Comparison of ENCODE assay signal across 30 mouse cellular contexts in genomic region chr10:58220726-58221125, GRCm38 (mm10). TPM values are rescaled to one million over a fixed set of nuclear protein-coding genes. Genes with fewer than 3 reads are reported as not detected.
DNase-seq lines count a peak whose midpoint lies in the region; ATAC-seq and TF ChIP-seq lines count a peak whose summit lies in the region.
"Had no signal": no experiment of that assay in that cellular context is flagged by ENCODE, and none has a peak within 500 bp of the region (broad histone marks: within the 10 kb centered on the region; RNA-seq: fewer than 3 reads in every experiment).

No protein-coding gene starts in this region.

- H3K9me3 ChIP-seq in forebrain, embryonic 11.5 days (ENCODE audit: control insufficient read depth, low read length) = no peaks in the 10 kb centered on the region
- no peaks in the 10 kb centered on the region; the same call in 1 of the 2 replicates for H3K9me3 ChIP-seq in forebrain, embryonic 14.5 days (replicated peaks; ENCODE audit: control insufficient read depth, low read length)
- H3K9me3 ChIP-seq in CH12.LX (replicated peaks; ENCODE audit: low read length) = no peaks in the 10 kb centered on the region
- no peaks in the 10 kb centered on the region for H3K9me3 ChIP-seq in embryonic facial prominence, embryonic 14.5 days (ENCODE audit: control insufficient read depth, low read length)
- H3K9me3 ChIP-seq: embryonic facial prominence, embryonic 15.5 days; limb, embryonic 15.5 days had no signal

- TF ChIP-seq POLR2A in CH12.LX (IDR thresholded peaks at IDR 0.05; ENCODE audit: low read depth, low read length) = no peak

- no peak overlapping the region for H3K4me3 ChIP-seq in forebrain, embryonic 11.5 days (ENCODE audit: low read depth, low read length)
- no peak overlapping the region for H3K4me3 ChIP-seq in forebrain, embryonic 14.5 days (ENCODE audit: low read depth, low read length)
- H3K4me3 ChIP-seq in CH12.LX (replicated peaks in 1 of 3; ENCODE audit: low read depth in 2 of 3, low read length in 2 of 3, poor library complexity in 1 of 3) = no peak overlapping the region
- H3K4me3 ChIP-seq in embryonic facial prominence, embryonic 14.5 days (ENCODE audit: low read depth, low read length) = no peak overlapping the region
- H3K4me3 ChIP-seq: embryonic facial prominence, embryonic 15.5 days; layer of hippocampus, adult 2 months; limb, embryonic 15.5 days; midbrain, embryonic 10.5 days had no signal

- no peak overlapping the region for H3K27ac ChIP-seq in forebrain, embryonic 11.5 days (ENCODE audit: low read depth, low read length)
- H3K27ac ChIP-seq in forebrain, embryonic 14.5 days (ENCODE audit: low read depth, low read length) = no peak overlapping the region
- no peak overlapping the region for H3K27ac ChIP-seq in CH12.LX (ENCODE audit: insufficient read depth, low read depth)
- no peak overlapping the region for H3K27ac ChIP-seq in embryonic facial prominence, embryonic 14.5 days (replicated peaks; ENCODE audit: low read depth, low read length)
- H3K27ac ChIP-seq: embryonic facial prominence, embryonic 15.5 days; hindbrain, embryonic 14.5 days; layer of hippocampus, adult 2 months; limb, embryonic 15.5 days; midbrain, embryonic 10.5 days had no signal

- H3K27me3 ChIP-seq in forebrain, embryonic 11.5 days (ENCODE audit: control insufficient read depth, insufficient read depth, low read length) = no peaks in the 10 kb centered on the region
- H3K27me3 ChIP-seq in forebrain, embryonic 14.5 days (replicated peaks; ENCODE audit: control insufficient read depth, insufficient read depth, low read length) = no peaks in the 10 kb centered on the region
- peaks cover 44% of the 10 kb centered on the region for H3K27me3 ChIP-seq in CH12.LX (replicated peaks)
- no peaks in the 10 kb centered on the region for H3K27me3 ChIP-seq in embryonic facial prominence, embryonic 14.5 days (replicated peaks; ENCODE audit: control insufficient read depth, insufficient read depth, low read length)
- H3K27me3 ChIP-seq: embryonic facial prominence, embryonic 15.5 days; limb, embryonic 15.5 days had no signal

- H3K4me2 ChIP-seq in forebrain, embryonic 11.5 days (ENCODE audit: low read depth, low read length, severe bottlenecking) = no peak overlapping the region
- no peak overlapping the region for H3K4me2 ChIP-seq in forebrain, embryonic 14.5 days (ENCODE audit: low read length)
- no peak overlapping the region for H3K4me2 ChIP-seq in CH12.LX (ENCODE audit: insufficient read depth, low read depth, poor library complexity, severe bottlenecking)
- H3K4me2 ChIP-seq in embryonic facial prominence, embryonic 14.5 days (ENCODE audit: low read depth, low read length) = no peak overlapping the region
- H3K4me2 ChIP-seq: embryonic facial prominence, embryonic 15.5 days; hindbrain, embryonic 14.5 days; limb, embryonic 15.5 days had no signal

- TF ChIP-seq CTCF in CH12.LX (conservative IDR thresholded peaks at IDR 0.05 in 1 of 2, IDR thresholded peaks at IDR 0.05 in 1 of 2; ENCODE audit: low read depth in 2 of 2, low read length in 2 of 2) = no peak

- no peak for ATAC-seq in forebrain, embryonic 11.5 days (replicated peaks; ENCODE audit: low FRiP score)
- ATAC-seq in forebrain, embryonic 14.5 days = no peak
- ATAC-seq in embryonic facial prominence, embryonic 14.5 days (ENCODE audit: low read depth) = no peak
- ATAC-seq: activated CD4-positive, CD25-positive, alpha-beta regulatory T cell, adult 4 months; intestine, postnatal 0 days had no signal

- TF ChIP-seq RAD21 in CH12.LX (IDR thresholded peaks at IDR 0.05; ENCODE audit: low read depth, low read length) = no peak

- no peaks in the 10 kb centered on the region for H3K36me3 ChIP-seq in forebrain, embryonic 11.5 days (ENCODE audit: control insufficient read depth, insufficient read depth, low read length)
- no peaks in the 10 kb centered on the region for H3K36me3 ChIP-seq in forebrain, embryonic 14.5 days (ENCODE audit: control insufficient read depth, insufficient read depth, low read length)
- no peaks in the 10 kb centered on the region for H3K36me3 ChIP-seq in CH12.LX (replicated peaks in 1 of 2; ENCODE audit: control insufficient read depth in 1 of 2, insufficient read depth in 1 of 2, low read length in 1 of 2)
- H3K36me3 ChIP-seq in embryonic facial prominence, embryonic 14.5 days (ENCODE audit: control insufficient read depth, insufficient read depth, low read length) = no peaks in the 10 kb centered on the region
- H3K36me3 ChIP-seq: embryonic facial prominence, embryonic 15.5 days; limb, embryonic 15.5 days; midbrain, embryonic 10.5 days had no signal

- H3K79me2 ChIP-seq in CH12.LX (replicated peaks; ENCODE audit: control insufficient read depth, extremely low read depth, insufficient read depth, poor library complexity, severe bottlenecking) = no peaks in the 10 kb centered on the region

- DNase-seq in forebrain, embryonic 11.5 days (ENCODE audit: low spot score) = peak; percentile 68
- no peak for DNase-seq in forebrain, embryonic 14.5 days (ENCODE audit: low spot score)
- DNase-seq in kidney, postnatal 14 days = peak; percentile 29
- DNase-seq in kidney, adult 11 months = no peak
- DNase-seq in CH12.LX (ENCODE audit: extremely low read depth) (no peak), adipocyte (ENCODE audit: low spot score) (no peak)
- DNase-seq in embryonic facial prominence, embryonic 14.5 days (ENCODE audit: low spot score) = peak; percentile 19
- DNase-seq in kidney, postnatal 36 days = no peak
- DNase-seq: adrenal gland, postnatal 25 days; cerebellum, adult 11-12 months; heart, postnatal 36 days; layer of hippocampus, postnatal 36 days; lung, adult 2 months; lung, postnatal 4 days; retina, postnatal 1 day had no signal

- no peaks in the 10 kb centered on the region for H3K4me1 ChIP-seq in forebrain, embryonic 11.5 days (replicated peaks; ENCODE audit: control insufficient read depth, insufficient read depth, low read length)
- no peaks in the 10 kb centered on the region for H3K4me1 ChIP-seq in forebrain, embryonic 14.5 days (ENCODE audit: control insufficient read depth, insufficient read depth, low read length)
- H3K4me1 ChIP-seq in CH12.LX (ENCODE audit: control insufficient read depth in 1 of 2, insufficient read depth in 2 of 2) = no peaks in the 10 kb centered on the region
- no peaks in the 10 kb centered on the region for H3K4me1 ChIP-seq in embryonic facial prominence, embryonic 14.5 days (ENCODE audit: control insufficient read depth, insufficient read depth, low read length)
- H3K4me1 ChIP-seq: embryonic facial prominence, embryonic 15.5 days; limb, embryonic 15.5 days; midbrain, embryonic 10.5 days had no signal

- dilution Hi-C loops in CH12.LX (cut with MboI; ENCODE audit: extremely low pct_ligation_motif_present, extremely low pct_unique_long_range_greater_than_20kb, low sequenced_read_pairs) = no loop called here

- TF ChIP-seq EP300 in CH12.LX (IDR thresholded peaks at IDR 0.05; ENCODE audit: low read length) = no peak

- in situ Hi-C loops in CH12.LX (cut with MboI; ENCODE audit: low pct_ligation_motif_present, low pct_unique_long_range_greater_than_20kb, low sequenced_read_pairs) = no loop called here

- 82% methylated on average over 6 of the region's 6 CpGs for WGBS in forebrain, embryonic 11.5 days
- WGBS in forebrain, embryonic 14.5 days = 86% methylated on average over 6 of the region's 6 CpGs
- 81% methylated on average over 6 of the region's 6 CpGs for WGBS in embryonic facial prominence, embryonic 14.5 days

- H3K9ac ChIP-seq in forebrain, embryonic 11.5 days (ENCODE audit: low read length) = no peak overlapping the region
- no peak overlapping the region for H3K9ac ChIP-seq in forebrain, embryonic 14.5 days (ENCODE audit: low read length)
- H3K9ac ChIP-seq in CH12.LX (ENCODE audit: insufficient read depth, low read depth) = no peak overlapping the region
- H3K9ac ChIP-seq in embryonic facial prominence, embryonic 14.5 days (ENCODE audit: low read depth, low read length) = no peak overlapping the region
- H3K9ac ChIP-seq: embryonic facial prominence, embryonic 15.5 days; hindbrain, embryonic 14.5 days; limb, embryonic 15.5 days had no signal

TF ChIP-seq in CH12.LX, 34 proteins besides CTCF, POLR2A, EP300 and RAD21:
- no peak for TF ChIP-seq PAX5 (IDR thresholded peaks at IDR 0.05; ENCODE audit: low read length)
- peak; percentile 78 for TF ChIP-seq BHLHE40 (IDR thresholded peaks at IDR 0.05; ENCODE audit: low read depth, low read length)

RNA-seq across cellular contexts. Expression of gene AW822073, which starts 4.0 kb away (rescaled TPM):
- polyA plus RNA-seq in forebrain, embryonic 11.5 days (2014; fragmentation: Nextera tagmentation; extraction: Ambion mirVana) = not detected in 2 replicates
- not detected in 2 replicates for polyA plus RNA-seq in forebrain, embryonic 14.5 days (2014; fragmentation: Nextera tagmentation; extraction: Ambion mirVana)
- total RNA-seq in CH12.LX (2012; rRNA removed) (not detected in 2 replicates), CH12.LX (2014; rRNA removed) (not detected in 2 replicates)
- not detected in 2 replicates for polyA plus RNA-seq in CH12.LX (2012; ENCODE audit: insufficient read length, low read depth)
- not detected in 2 replicates for polyA plus RNA-seq in embryonic facial prominence, embryonic 14.5 days (2014; fragmentation: Nextera tagmentation; extraction: Ambion mirVana)
- total RNA-seq: adrenal gland, postnatal 25 days; heart, postnatal 36 days; layer of hippocampus, adult 2 months; layer of hippocampus, postnatal 36 days; left cerebral cortex, postnatal 14 days; monocyte, adult 5-6 weeks had no signal
- polyA plus RNA-seq: activated CD4-positive, CD25-positive, alpha-beta regulatory T cell, adult 4 months; embryonic facial prominence, embryonic 15.5 days; gonadal fat pad, adult 2 months; heart, embryonic 14.5 days; hindbrain, embryonic 14.5 days; intestine, postnatal 0 days; kidney, embryonic 16.5 days; limb, embryonic 15.5 days; lung, adult 2 months; midbrain, embryonic 10.5 days; neural tube, embryonic 11.5 days; thymus, postnatal 0 days; urinary bladder, adult 2 months had no signal

RNA-seq across cellular contexts. Expression of gene Duxf3, which starts 11.7 kb away (rescaled TPM):
- not detected in 2 replicates for polyA plus RNA-seq in forebrain, embryonic 11.5 days (2014; fragmentation: Nextera tagmentation; extraction: Ambion mirVana)
- not detected in 2 replicates for polyA plus RNA-seq in forebrain, embryonic 14.5 days (2014; fragmentation: Nextera tagmentation; extraction: Ambion mirVana)
- total RNA-seq in CH12.LX (2012; rRNA removed) (0.17 TPM in 1 of 2 replicates, not detected in the other), CH12.LX (2014; rRNA removed) (not detected in 2 replicates)
- polyA plus RNA-seq in CH12.LX (2012; ENCODE audit: insufficient read length, low read depth) = not detected in 2 replicates
- polyA plus RNA-seq in embryonic facial prominence, embryonic 14.5 days (2014; fragmentation: Nextera tagmentation; extraction: Ambion mirVana) = not detected in 2 replicates
- total RNA-seq: adrenal gland, postnatal 25 days; heart, postnatal 36 days; layer of hippocampus, adult 2 months; layer of hippocampus, postnatal 36 days; left cerebral cortex, postnatal 14 days; monocyte, adult 5-6 weeks had no signal
- polyA plus RNA-seq: embryonic facial prominence, embryonic 15.5 days; gonadal fat pad, adult 2 months; heart, embryonic 14.5 days; hindbrain, embryonic 14.5 days; intestine, postnatal 0 days; kidney, embryonic 16.5 days; limb, embryonic 15.5 days; lung, adult 2 months; midbrain, embryonic 10.5 days; neural tube, embryonic 11.5 days; thymus, postnatal 0 days; urinary bladder, adult 2 months had no signal

RNA-seq across cellular contexts. Expression of gene Gm4981, which starts 15.8 kb away (rescaled TPM):
- not detected in 2 replicates for polyA plus RNA-seq in forebrain, embryonic 11.5 days (2014; fragmentation: Nextera tagmentation; extraction: Ambion mirVana)
- not detected in 2 replicates for polyA plus RNA-seq in forebrain, embryonic 14.5 days (2014; fragmentation: Nextera tagmentation; extraction: Ambion mirVana)
- not detected in 2 replicates for total RNA-seq in CH12.LX (2012; rRNA removed)
- total RNA-seq in CH12.LX (2014; rRNA removed) = not detected in 2 replicates
- not detected in 2 replicates for polyA plus RNA-seq in CH12.LX (2012; ENCODE audit: insufficient read length, low read depth)
- polyA plus RNA-seq in embryonic facial prominence, embryonic 14.5 days (2014; fragmentation: Nextera tagmentation; extraction: Ambion mirVana) = not detected in 2 replicates
- total RNA-seq: adrenal gland, postnatal 25 days; heart, postnatal 36 days; layer of hippocampus, adult 2 months; layer of hippocampus, postnatal 36 days; left cerebral cortex, postnatal 14 days; monocyte, adult 5-6 weeks had no signal
- polyA plus RNA-seq: activated CD4-positive, CD25-positive, alpha-beta regulatory T cell, adult 4 months; embryonic facial prominence, embryonic 15.5 days; gonadal fat pad, adult 2 months; heart, embryonic 14.5 days; hindbrain, embryonic 14.5 days; intestine, postnatal 0 days; kidney, embryonic 16.5 days; limb, embryonic 15.5 days; lung, adult 2 months; midbrain, embryonic 10.5 days; neural tube, embryonic 11.5 days; thymus, postnatal 0 days; urinary bladder, adult 2 months had no signal

RNA-seq across cellular contexts. Expression of gene Gcc2, which starts 34.6 kb away (rescaled TPM):
- polyA plus RNA-seq in forebrain, embryonic 11.5 days (2014; fragmentation: Nextera tagmentation; extraction: Ambion mirVana) = 45.7 and 48.0 TPM in 2 replicates
- polyA plus RNA-seq in forebrain, embryonic 14.5 days (2014; fragmentation: Nextera tagmentation; extraction: Ambion mirVana) = 56.8 and 58.8 TPM in 2 replicates
- total RNA-seq in CH12.LX (2012; rRNA removed) (18.4 and 19.5 TPM in 2 replicates), CH12.LX (2014; rRNA removed) (19.3 and 19.6 TPM in 2 replicates)
- 15.4 and 16.3 TPM in 2 replicates for polyA plus RNA-seq in CH12.LX (2012; ENCODE audit: insufficient read length, low read depth)
- 43.0 and 44.5 TPM in 2 replicates for polyA plus RNA-seq in embryonic facial prominence, embryonic 14.5 days (2014; fragmentation: Nextera tagmentation; extraction: Ambion mirVana)

Comparison
In these comparisons a context has a peak if more than half of its experiments do, and no peak if none do; other contexts are left out.
1. DNase-seq: peak in forebrain, embryonic 11.5 days (single experiment), kidney, postnatal 14 days (single experiment) and embryonic facial prominence, embryonic 14.5 days (single experiment); none in forebrain, embryonic 14.5 days (single experiment), kidney, adult 11 months (single experiment), CH12.LX (single experiment), adipocyte (single experiment) and kidney, postnatal 36 days (0 of 2).